Mouse (Mus musculus) heart, embryonic 14.5 days (tissue): Measurements from ENCODE around the gene Noc2l. TPM values are rescaled to one million over a fixed set of nuclear protein-coding genes. Genes with fewer than 3 reads are reported as not detected.

Source experiments
- ATAC-seq: fragments of 200-750 bp; cut with Nextera tagmentation; 2 replicates; pipeline ENCODE4 v1.8.0; 2017; ENCODE audit warnings: low read depth, moderate TSS enrichment; ENCODE audit not compliant: insufficient number of reproducible peaks, insufficient read depth, low FRiP score
- H3K27ac ChIP-seq, 2 experiments: fragments of 200-500 bp in 1 of 2; fragments of 300-500 bp in 1 of 2; sonication (generic) in 1 of 2; replicated peaks in 1 of 2; 2 replicates each; pipeline ENCODE4 v1.5.1; 2012 to 2014; ENCODE audit warnings: low read depth in 2 of 2, low read length in 2 of 2, control low read depth in 1 of 2, mild to moderate bottlenecking in 1 of 2, mixed read lengths in 1 of 2; ENCODE audit not compliant: control insufficient read depth in 1 of 2, insufficient read depth in 1 of 2
- H3K27me3 ChIP-seq: fragments of 300-500 bp; sonication (generic); 2 replicates; pipeline ENCODE4 v1.6.1; 2014; ENCODE audit warnings: mild to moderate bottlenecking, low read length, control low read depth; ENCODE audit not compliant: control insufficient read depth, insufficient read depth
- H3K36me3 ChIP-seq: fragments of 300-500 bp; sonication (generic); 2 replicates; pipeline ENCODE4 v1.6.1; 2014; ENCODE audit warnings: mild to moderate bottlenecking, control low read depth, low read length, mixed read lengths; ENCODE audit not compliant: control insufficient read depth, insufficient read depth
- H3K4me1 ChIP-seq, 2 experiments: fragments of 200-500 bp in 1 of 2; fragments of 300-500 bp in 1 of 2; sonication (generic) in 1 of 2; 2 replicates each; pipeline ENCODE4 v1.6.1; 2012 to 2014; ENCODE audit warnings: low read length in 2 of 2, control low read depth in 1 of 2, mixed read lengths in 1 of 2; ENCODE audit not compliant: control insufficient read depth in 2 of 2, insufficient read depth in 2 of 2
- H3K4me2 ChIP-seq: fragments of 300-500 bp; sonication (generic); 2 replicates; pipeline ENCODE4 v1.6.1; 2014; ENCODE audit warnings: mild to moderate bottlenecking, low read length
- H3K4me3 ChIP-seq, 2 experiments: fragments of 200-500 bp in 1 of 2; fragments of 300-500 bp in 1 of 2; sonication (generic) in 1 of 2; 2 replicates each; pipeline ENCODE4 v1.5.1; 2012 to 2014; ENCODE audit warnings: low read length in 2 of 2, mild to moderate bottlenecking in 2 of 2, control low read depth in 1 of 2, low read depth in 1 of 2, moderate library complexity in 1 of 2; ENCODE audit not compliant: control insufficient read depth in 1 of 2, insufficient read depth in 1 of 2
- H3K9ac ChIP-seq: fragments of 300-500 bp; sonication (generic); 2 replicates; pipeline ENCODE4 v1.6.1; 2014; ENCODE audit warnings: mild to moderate bottlenecking, low read length
- H3K9me3 ChIP-seq: fragments of 300-500 bp; sonication (generic); 2 replicates; pipeline ENCODE4 v1.6.1; 2016; ENCODE audit warnings: low read length, control low read depth; ENCODE audit not compliant: control insufficient read depth
- WGBS: fragments of 180-500 bp; shearing (Covaris S2); extraction: QIAGEN DNeasy Blood & Tissue Kit; methylation state at CpG from one replicate; pipeline ENCODE4 v1.1.7; 2014; 5-methylcytosine and 5-hydroxymethylcytosine counted together
- polyA plus RNA-seq: library from polyadenylated mRNA; unstranded; fragments of >200 nt; fragmentation: Nextera tagmentation; extraction: Ambion mirVana; gene quantifications from 2 replicates; pipeline ENCODE4 v1.2.1, GENCODE M21; 2014

Gene Noc2l
- polyA plus RNA-seq, 1 experiment from 2014 or later, result 37.0 TPM

GRCm38 (mm10) chr4:156235360-156235770 lies 445 bp upstream of the Noc2l start:
- WGBS, result under 1% methylated on average over 15 of the region's 15 CpGs
- Histone ChIP-seq H3K27ac (peak overlapping the region in 1 of 2 experiments; percentile 88; a peak in 1 of 4 replicates), H3K4me3 (peak overlapping the region; percentile 38 to 99), H3K9me3 (no peaks in the 10 kb centered on the region), H3K27me3 (no peaks in the 10 kb centered on the region), H3K9ac (peak overlapping the region; percentile 80), H3K4me1 (peaks cover 5 to 9% of the 10 kb centered on the region in 2 experiments; a peak in 3 of 4 replicates), H3K4me2 (peak overlapping the region; percentile 90), H3K36me3 (peaks cover 60% of the 10 kb centered on the region)
- no peak for ATAC-seq

GRCm38 (mm10) chr4:156236651-156237447 lies 1.0 kb downstream of the Noc2l start:
- Histone ChIP-seq H3K9me3 (no peaks in the 10 kb centered on the region), H3K4me1 (peaks cover 5 to 9% of the 10 kb centered on the region in 2 experiments; a peak in 3 of 4 replicates), H3K27me3 (no peaks in the 10 kb centered on the region), H3K9ac (peak overlapping the region; percentile 80), H3K27ac (no peak overlapping the region), H3K4me2 (peak overlapping the region; percentile 90), H3K36me3 (peaks cover 60% of the 10 kb centered on the region), H3K4me3 (peak overlapping the region; percentile 82 to 99)
- 30% methylated on average over 55 of the region's 60 CpGs for WGBS
- ATAC-seq, result no peak

- 50% methylated on average over 11 of the region's 11 CpGs for WGBS
- Histone ChIP-seq H3K9ac (no peak overlapping the region), H3K4me2 (no peak overlapping the region), H3K27ac (no peak overlapping the region), H3K9me3 (no peaks in the 10 kb centered on the region), H3K27me3 (peaks cover 19% of the 10 kb centered on the region), H3K4me3 (no peak overlapping the region), H3K36me3 (peaks cover 45% of the 10 kb centered on the region), H3K4me1 (peaks cover 6 to 7% of the 10 kb centered on the region in 2 experiments; a peak in 3 of 4 replicates)
- no peak for ATAC-seq
These were observed 13.8 kb downstream of the Noc2l start for GRCm38 (mm10) chr4:156249567-156249966.

- no peak overlapping the region for H3K9ac ChIP-seq
- WGBS, result 80% methylated on average over 8 of the region's 8 CpGs
- H3K4me1 ChIP-seq, result peaks cover 10 to 14% of the 10 kb centered on the region in 2 experiments
- H3K36me3 ChIP-seq, result peaks cover 30% of the 10 kb centered on the region
- ATAC-seq, result no peak
- H3K9me3 ChIP-seq, result no peaks in the 10 kb centered on the region
- peaks cover 32% of the 10 kb centered on the region for H3K27me3 ChIP-seq
- no peak overlapping the region for H3K4me3 ChIP-seq
- no peak overlapping the region for H3K27ac ChIP-seq
- no peak overlapping the region for H3K4me2 ChIP-seq
These were observed 15.3 kb downstream of the Noc2l start for GRCm38 (mm10) chr4:156251081-156251480.

GRCm38 (mm10) chr4:156252140-156252539 lies 16.3 kb downstream of the Noc2l start:
- Histone ChIP-seq H3K27me3 (peaks cover 32% of the 10 kb centered on the region), H3K36me3 (peaks cover 20% of the 10 kb centered on the region), H3K9ac (no peak overlapping the region), H3K4me3 (no peak overlapping the region), H3K27ac (no peak overlapping the region), H3K4me1 (peaks cover 10 to 14% of the 10 kb centered on the region in 2 experiments), H3K9me3 (no peaks in the 10 kb centered on the region), H3K4me2 (no peak overlapping the region)
- ATAC-seq, result no peak
- whole genome bisulfite sequencing, result 30% methylated on average over 7 of the region's 7 CpGs

GRCm38 (mm10) chr4:156252619-156253018 lies 16.8 kb downstream of the Noc2l start:
- Histone ChIP-seq H3K9ac (no peak overlapping the region), H3K27me3 (peaks cover 32% of the 10 kb centered on the region), H3K9me3 (no peaks in the 10 kb centered on the region), H3K36me3 (peaks cover 15% of the 10 kb centered on the region), H3K4me2 (no peak overlapping the region), H3K4me1 (peaks cover 10 to 14% of the 10 kb centered on the region in 2 experiments), H3K27ac (no peak overlapping the region), H3K4me3 (no peak overlapping the region)
- ATAC-seq, result no peak
- 47% methylated on average over 3 of the region's 3 CpGs for WGBS

- no peak for ATAC-seq
- 43% methylated on average over 7 of the region's 7 CpGs for WGBS
- H3K36me3 ChIP-seq, result peaks cover 11% of the 10 kb centered on the region
- peaks cover 32% of the 10 kb centered on the region for H3K27me3 ChIP-seq
- no peak overlapping the region for H3K4me3 ChIP-seq
- no peak overlapping the region for H3K9ac ChIP-seq
- no peak overlapping the region for H3K4me2 ChIP-seq
- H3K9me3 ChIP-seq, result no peaks in the 10 kb centered on the region
- H3K27ac ChIP-seq, result no peak overlapping the region
- peaks cover 10 to 14% of the 10 kb centered on the region in 2 experiments for H3K4me1 ChIP-seq
These were observed 17.2 kb downstream of the Noc2l start for GRCm38 (mm10) chr4:156253043-156253442.
